Mouse (Mus musculus): Measurements from ENCODE around the gene Drap1. TPM values are rescaled to one million over a fixed set of nuclear protein-coding genes. Genes with fewer than 3 reads are reported as not detected.
"Not testable (repeated sequence)": the region's sequence is repeated elsewhere in the genome, so short reads cannot be mapped to it uniquely, and the experiment has no call there.

Drap1 gene
- total and polyA plus RNA-seq, 3 experiments: 183 to 307 TPM; not detected in 1

DNA sequence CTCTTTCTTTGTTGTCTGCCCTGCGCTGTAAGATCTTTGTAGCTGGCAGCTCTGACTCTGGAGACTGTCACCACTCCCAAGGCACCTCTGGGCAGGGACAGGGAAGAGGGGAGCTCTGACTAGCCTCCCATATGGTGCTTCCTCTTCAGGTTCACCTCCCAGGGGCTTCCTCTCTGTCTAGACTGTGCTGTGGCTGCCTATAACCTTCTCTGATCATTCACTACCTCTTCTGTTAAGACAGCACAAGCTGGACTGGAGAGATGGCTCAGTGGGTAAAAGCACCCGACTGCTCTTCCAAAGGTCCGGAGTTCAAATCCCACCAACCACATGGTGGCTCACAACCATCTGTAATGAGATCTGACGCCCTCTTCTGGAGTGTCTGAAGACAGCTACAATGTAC lies 23.7 kb downstream of the Drap1 start:
- TF ChIP-seq TBP (IDR thresholded peaks at IDR 0.05; ENCODE audit: low read depth, low read length): peak; percentile 98

GRCm38 (mm10) chr19:5395371-5395770 lies 29.4 kb downstream of the Drap1 start:
- Histone ChIP-seq H3K79me2 (ENCODE audit: control insufficient read depth, insufficient read depth, low read length, poor library complexity) (peaks cover under 1% of the 10 kb centered on the region; the same call in 1 of the 2 replicates), H3K4me1 (ENCODE audit: control insufficient read depth in 1 of 2, insufficient read depth in 2 of 2, low read length in 2 of 2) (peaks cover 3 to 12% of the 10 kb centered on the region in 2 experiments), H3K9me3 (replicated peaks; ENCODE audit: insufficient read depth, low read length) (no peaks in the 10 kb centered on the region), H3K9ac (ENCODE audit: control insufficient read depth, low read depth, low read length, poor library complexity, severe bottlenecking) (no peak overlapping the region), H3K27ac (ENCODE audit: control insufficient read depth, low read depth, low read length) (no peak overlapping the region), H3K27me3 (ENCODE audit: control insufficient read depth in 1 of 2, insufficient read depth in 2 of 2, low read length in 2 of 2) (no peaks in the 10 kb centered on the region), H3K4me3 (ENCODE audit: control insufficient read depth in 1 of 2, insufficient read depth in 1 of 2, low read depth in 2 of 2, low read length in 2 of 2) (no peak overlapping the region), H3K36me3 (ENCODE audit: control insufficient read depth in 1 of 2, insufficient read depth in 2 of 2, low read length in 2 of 2) (peaks cover 0 to 7% of the 10 kb centered on the region in 2 experiments; a peak in 1 of 4 replicates)
- TF ChIP-seq MXI1 (IDR thresholded peaks at IDR 0.05; ENCODE audit: low read depth, low read length): peak; percentile 96
- TF ChIP-seq RAD21 (IDR thresholded peaks at IDR 0.05; ENCODE audit: low read depth, low read length): no peak
- no peak for TF ChIP-seq E2F4 (IDR thresholded peaks at IDR 0.05; ENCODE audit: borderline replicate concordance, low read depth, low read length)
- DNase-seq (ENCODE audit: low read depth, low spot score): no peak

More for the DNA sequence above, 23.7 kb downstream of the Drap1 start:
- not testable (repeated sequence) for H3K4me1 ChIP-seq (ENCODE audit: control insufficient read depth in 1 of 2, insufficient read depth in 2 of 2, low read length in 2 of 2); H3K79me2 ChIP-seq (ENCODE audit: control insufficient read depth, insufficient read depth, low read length, poor library complexity); H3K27me3 ChIP-seq (ENCODE audit: control insufficient read depth in 1 of 2, insufficient read depth in 2 of 2, low read length in 2 of 2); H3K9me3 ChIP-seq (replicated peaks; ENCODE audit: insufficient read depth, low read length); H3K27ac ChIP-seq (ENCODE audit: control insufficient read depth, low read depth, low read length); H3K36me3 ChIP-seq (ENCODE audit: control insufficient read depth in 1 of 2, insufficient read depth in 2 of 2, low read length in 2 of 2)
- Histone ChIP-seq H3K9ac (ENCODE audit: control insufficient read depth, low read depth, low read length, poor library complexity, severe bottlenecking) (peak overlapping the region; percentile 42), H3K4me3 (ENCODE audit: control insufficient read depth in 1 of 2, insufficient read depth in 1 of 2, low read depth in 2 of 2, low read length in 2 of 2) (peak overlapping the region in 1 of 2 experiments; percentile 4; a peak in 2 of 4 replicates)
- DNase-seq (ENCODE audit: low read depth, low spot score): peak; percentile 67

DNA sequence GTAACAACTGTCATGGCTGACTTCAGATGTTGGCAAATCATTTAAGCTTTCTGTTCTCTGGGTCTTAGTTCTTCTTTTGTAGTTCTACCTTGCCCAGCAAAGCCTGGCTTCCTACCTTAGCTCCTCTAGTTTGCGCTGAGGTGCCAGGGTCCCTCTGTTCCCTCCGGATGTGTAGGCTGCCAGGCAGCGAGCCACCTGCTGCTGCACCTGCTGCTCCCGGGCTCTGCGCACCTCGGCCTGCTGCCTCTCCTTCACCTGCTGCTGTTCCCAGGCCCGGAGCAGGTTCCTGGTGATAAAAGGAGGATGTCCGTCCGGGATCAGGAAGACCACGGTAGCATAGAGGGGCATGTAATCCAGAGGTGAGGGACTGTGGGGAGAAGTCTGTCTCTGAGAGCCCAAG lies 30.6 kb downstream of the Drap1 start:
- H3K4me3 ChIP-seq (ENCODE audit: control insufficient read depth in 1 of 2, insufficient read depth in 1 of 2, low read depth in 2 of 2, low read length in 2 of 2): no peak overlapping the region
- H3K27ac ChIP-seq (ENCODE audit: control insufficient read depth, low read depth, low read length): no peak overlapping the region
- TF ChIP-seq HCFC1 (IDR thresholded peaks at IDR 0.05; ENCODE audit: low read depth, low read length) (no peak), ZMIZ1 (IDR thresholded peaks at IDR 0.05; ENCODE audit: low read depth, low read length) (no peak), GATA1 (IDR thresholded peaks at IDR 0.05; ENCODE audit: low read depth, low read length) (no peak), ELF1 (IDR thresholded peaks at IDR 0.05; ENCODE audit: low read depth, low read length) (no peak), NELFE (IDR thresholded peaks at IDR 0.05; ENCODE audit: low read depth, low read length) (no peak), UBTF (IDR thresholded peaks at IDR 0.05; ENCODE audit: borderline replicate concordance, insufficient read depth, low read depth, low read length) (no peak), EP300 (IDR thresholded peaks at IDR 0.05; ENCODE audit: low read depth in 1 of 2, low read length in 2 of 2) (no peak), GABPA (IDR thresholded peaks at IDR 0.05; ENCODE audit: low read depth, low read length) (no peak), POLR2AphosphoS5 (IDR thresholded peaks at IDR 0.05; ENCODE audit: borderline replicate concordance, low read depth, low read length) (no peak), BHLHE40 (IDR thresholded peaks at IDR 0.05; ENCODE audit: borderline replicate concordance, low read depth, low read length) (no peak), CTCF (IDR thresholded peaks at IDR 0.05 in 2 of 3, conservative IDR thresholded peaks at IDR 0.05 in 1 of 3; ENCODE audit: control insufficient read depth in 1 of 3, insufficient read depth in 1 of 3, low read depth in 2 of 3, low read length in 3 of 3, poor library complexity in 1 of 3, severe bottlenecking in 1 of 3) (no peak), MAX (IDR thresholded peaks at IDR 0.05; ENCODE audit: low read length) (no peak), E2F4 (IDR thresholded peaks at IDR 0.05; ENCODE audit: borderline replicate concordance, low read depth, low read length) (no peak), MEF2A (IDR thresholded peaks at IDR 0.05; ENCODE audit: extremely low read depth, insufficient replicate concordance, low read depth, low read length, poor library complexity, severe bottlenecking) (no peak)
- H3K79me2 ChIP-seq (ENCODE audit: control insufficient read depth, insufficient read depth, low read length, poor library complexity): peaks cover 9% of the 10 kb centered on the region
- peaks cover 0 to 14% of the 10 kb centered on the region in 2 experiments; a peak in 2 of 4 replicates for H3K4me1 ChIP-seq (ENCODE audit: control insufficient read depth in 1 of 2, insufficient read depth in 2 of 2, low read length in 2 of 2)
- H3K9me3 ChIP-seq (replicated peaks; ENCODE audit: insufficient read depth, low read length): no peaks in the 10 kb centered on the region
- no peak overlapping the region for H3K9ac ChIP-seq (ENCODE audit: control insufficient read depth, low read depth, low read length, poor library complexity, severe bottlenecking)
- no peaks in the 10 kb centered on the region for H3K27me3 ChIP-seq (ENCODE audit: control insufficient read depth in 1 of 2, insufficient read depth in 2 of 2, low read length in 2 of 2)
- H3K36me3 ChIP-seq (ENCODE audit: control insufficient read depth in 1 of 2, insufficient read depth in 2 of 2, low read length in 2 of 2): peaks cover 0 to 7% of the 10 kb centered on the region in 2 experiments; a peak in 2 of 4 replicates
- DNase-seq (ENCODE audit: low read depth, low spot score): no peak
